Mouse (Mus musculus) forebrain, postnatal 0 days (tissue): ENCODE data around the gene Olfr530. TPM values are rescaled to one million over a fixed set of nuclear protein-coding genes. Genes with fewer than 3 reads are reported as not detected.

Experiments used
- ATAC-seq: fragments of 200-750 bp; cut with Nextera tagmentation; 2 replicates; pipeline ENCODE4 v1.8.0; 2017; ENCODE audit warnings: mild to moderate bottlenecking, moderate library complexity
- DNase-seq: peaks from one replicate; pipeline ENCODE4 v3.0.0-alpha.2; 2015
- H3K27ac ChIP-seq: fragments of 300-500 bp; sonication (generic); 2 replicates; pipeline ENCODE4 v1.5.1; 2014; ENCODE audit warnings: low read depth, mild to moderate bottlenecking, antibody characterized with exemption, low read length, moderate library complexity, mixed read lengths
- H3K27me3 ChIP-seq: fragments of 300-500 bp; sonication (generic); 2 replicates; pipeline ENCODE4 v1.6.1; 2014; ENCODE audit warnings: mild to moderate bottlenecking, low read length, mixed read lengths; ENCODE audit not compliant: insufficient read depth
- H3K36me3 ChIP-seq: fragments of 300-500 bp; sonication (generic); 2 replicates; pipeline ENCODE4 v1.6.1; 2014; ENCODE audit warnings: mild to moderate bottlenecking, moderate library complexity; ENCODE audit not compliant: insufficient read depth
- H3K4me1 ChIP-seq: fragments of 300-500 bp; sonication (generic); 2 replicates; pipeline ENCODE4 v1.6.1; 2014; ENCODE audit warnings: antibody characterized with exemption; ENCODE audit not compliant: insufficient read depth
- H3K4me2 ChIP-seq: fragments of 300-500 bp; sonication (generic); 2 replicates; pipeline ENCODE4 v1.6.1; 2014; ENCODE audit warnings: low read depth, mild to moderate bottlenecking, moderate library complexity
- H3K4me3 ChIP-seq: fragments of 300-500 bp; sonication (generic); 2 replicates; pipeline ENCODE4 v1.5.1; 2014; ENCODE audit warnings: low read depth, low read length, mixed read lengths
- H3K9ac ChIP-seq: fragments of 300-500 bp; sonication (generic); 2 replicates; pipeline ENCODE4 v1.6.1; 2014; ENCODE audit warnings: mild to moderate bottlenecking
- H3K9me3 ChIP-seq: fragments of 300-500 bp; sonication (generic); 2 replicates; pipeline ENCODE4 v1.6.1; 2016; ENCODE audit warnings: low read length
- CTCF ChIP-seq: sonication (generic); IDR thresholded peaks from 2 replicates; pipeline ENCODE4 v1.5.1; 2016; ENCODE audit warnings: antibody characterized with exemption, control low read depth, low read depth
- WGBS: fragments of 180-500 bp; shearing (Covaris S2); extraction: QIAGEN DNeasy Blood & Tissue Kit; methylation state at CpG from one replicate; pipeline ENCODE4 v1.1.7; 2014; 5-methylcytosine and 5-hydroxymethylcytosine counted together
- polyA plus RNA-seq: library from polyadenylated mRNA; unstranded; fragments of >200 nt; fragmentation: Nextera tagmentation; extraction: Ambion mirVana; gene quantifications from 2 replicates; pipeline ENCODE4 v1.2.1, GENCODE M21; 2015
- total RNA-seq: library from RNA; depleted of rRNA; stranded (reverse); fragments of >200 nt; gene quantifications from 2 replicates; pipeline ENCODE4 v1.2.3, GENCODE M21; 2014; rRNA removed

Olfr530 gene
- total RNA-seq (not detected in 2 replicates), polyA plus RNA-seq (not detected in 2 replicates)

DNA sequence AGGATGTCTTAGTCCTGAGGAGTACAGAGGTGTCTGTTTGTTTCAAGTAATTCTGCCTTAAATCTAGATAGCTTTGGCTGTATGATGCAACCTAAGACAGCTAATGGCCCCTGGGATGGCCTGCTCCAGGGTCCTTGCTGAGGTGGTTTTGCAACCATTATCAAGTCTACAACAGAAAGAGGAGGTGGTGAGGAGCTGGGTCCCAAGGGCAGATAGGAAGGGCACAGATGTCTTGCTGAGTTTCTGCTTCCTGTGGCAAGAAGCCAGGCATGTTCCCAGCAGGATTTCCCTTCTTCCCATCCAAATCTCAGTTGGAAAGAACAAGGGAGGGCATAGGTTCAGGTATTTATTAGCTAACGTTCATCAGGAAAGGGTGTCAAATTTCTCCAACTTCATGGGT is at the start of gene Olfr530:
Gene Olfr530 (minus strand): TSS at position 101 of the 400 bp plus-strand sequence.
- H3K4me3 ChIP-seq = no peak within 1 kb of the TSS
- ATAC-seq (no peak), DNase-seq (no peak)
- no peaks in the 10 kb centered on the region for H3K4me1 ChIP-seq
- no peak within 1 kb of the TSS for H3K4me2 ChIP-seq
- H3K36me3 ChIP-seq = no peaks in the 10 kb centered on the region
- H3K9me3 ChIP-seq = no peaks in the 10 kb centered on the region
- H3K9ac ChIP-seq = no peak within 1 kb of the TSS
- H3K27me3 ChIP-seq = no peaks in the 10 kb centered on the region
- no peak within 1 kb of the TSS for H3K27ac ChIP-seq
- 53% methylated on average over 1 of the region's 1 CpGs for whole genome bisulfite sequencing
- no peak for TF ChIP-seq CTCF

DNA sequence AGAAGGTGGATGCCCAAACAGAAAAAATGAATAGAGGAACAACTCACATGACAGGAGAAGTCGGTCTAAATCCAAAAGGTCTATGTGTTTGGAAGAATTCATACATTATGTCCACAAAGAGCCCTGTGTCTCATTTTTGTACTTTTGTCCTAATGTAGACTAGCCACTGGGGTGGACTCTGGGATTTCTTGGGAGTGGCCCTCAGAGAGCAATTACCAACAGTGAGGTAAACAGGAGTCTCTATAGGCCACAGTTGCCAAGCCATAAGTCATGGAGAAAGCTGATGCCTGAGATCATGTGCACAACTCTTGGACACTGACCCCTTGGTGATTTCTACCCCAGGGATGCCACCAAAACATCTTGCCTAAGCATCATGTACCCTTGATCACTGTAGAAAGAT is 45.4 kb upstream of the Olfr530 start, which contains the start of gene Olfr532:
Gene Olfr532 (minus strand): TSS at position 101 of the 400 bp plus-strand sequence.
- no peaks in the 10 kb centered on the region for H3K36me3 ChIP-seq
- no peaks in the 10 kb centered on the region for H3K4me1 ChIP-seq
- no peak for DNase-seq
- H3K4me3 ChIP-seq = no peak within 1 kb of the TSS
- no peaks in the 10 kb centered on the region for H3K9me3 ChIP-seq
- no peak for ATAC-seq
- H3K27ac ChIP-seq = no peak within 1 kb of the TSS
- WGBS = 97% methylated on average over 1 of the region's 1 CpGs
- H3K27me3 ChIP-seq = no peaks in the 10 kb centered on the region
- H3K9ac ChIP-seq = no peak within 1 kb of the TSS
- no peak within 1 kb of the TSS for H3K4me2 ChIP-seq
- TF ChIP-seq CTCF = no peak

DNA sequence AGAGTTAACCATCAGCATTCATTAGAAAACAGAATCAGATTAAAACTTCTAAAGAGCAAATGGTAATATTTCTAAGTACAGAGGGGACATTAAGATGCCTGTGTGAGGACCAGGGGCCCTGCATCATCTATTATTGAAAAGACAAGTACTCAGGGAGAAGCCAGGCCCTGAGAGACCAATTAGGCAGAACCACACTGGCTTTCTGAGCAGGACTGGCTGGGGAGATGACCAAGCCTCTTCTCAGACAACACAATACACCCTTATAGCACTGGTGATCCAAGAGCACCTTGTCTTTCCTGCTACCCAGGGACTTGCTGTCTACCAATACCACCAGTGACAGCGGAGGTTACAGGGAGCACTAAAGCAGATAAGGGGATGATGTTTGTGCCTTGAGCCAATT is 26.7 kb upstream of the Olfr530 start, which contains the start of gene Olfr531:
Gene Olfr531 (minus strand): TSS at position 101 of the 400 bp plus-strand sequence.
- H3K27me3 ChIP-seq = no peaks in the 10 kb centered on the region
- no peak within 1 kb of the TSS for H3K4me3 ChIP-seq
- 88% methylated on average over 1 of the region's 1 CpGs for WGBS
- TF ChIP-seq CTCF = no peak
- H3K4me1 ChIP-seq = no peaks in the 10 kb centered on the region
- H3K27ac ChIP-seq = no peak within 1 kb of the TSS
- no peaks in the 10 kb centered on the region; the same call in 1 of the 2 replicates for H3K9me3 ChIP-seq
- H3K36me3 ChIP-seq = no peaks in the 10 kb centered on the region
- H3K9ac ChIP-seq = no peak within 1 kb of the TSS
- H3K4me2 ChIP-seq = no peak within 1 kb of the TSS
- DNase-seq = no peak
- ATAC-seq = no peak

DNA sequence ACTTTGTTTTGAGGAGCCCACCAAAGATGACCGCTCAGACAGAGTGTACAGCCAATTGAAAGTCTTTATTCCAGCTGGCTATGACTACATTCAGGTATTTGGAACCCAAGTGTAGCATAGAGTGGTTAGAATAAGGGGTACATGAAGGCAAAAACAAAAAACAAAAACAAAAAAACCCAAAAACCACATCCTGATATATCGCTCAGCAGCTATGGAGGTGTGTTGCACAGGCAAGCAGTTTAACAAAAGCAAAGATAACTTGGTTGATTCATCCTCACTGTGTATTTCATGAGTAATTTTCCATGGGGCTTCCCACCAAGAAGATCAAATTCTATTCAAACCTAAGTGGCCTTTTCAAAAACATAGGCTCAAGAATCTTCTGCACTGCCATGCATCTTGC is 780 bp upstream of the Olfr530 start:
- no peak for TF ChIP-seq CTCF
- H3K9me3 ChIP-seq = no peaks in the 10 kb centered on the region
- H3K9ac ChIP-seq = no peak overlapping the region
- ATAC-seq (no peak), DNase-seq (no peak)
- H3K4me2 ChIP-seq = no peak overlapping the region
- no peaks in the 10 kb centered on the region for H3K4me1 ChIP-seq
- 95% methylated on average over 2 of the region's 2 CpGs for WGBS
- no peak overlapping the region for H3K4me3 ChIP-seq
- H3K36me3 ChIP-seq = no peaks in the 10 kb centered on the region
- no peaks in the 10 kb centered on the region for H3K27me3 ChIP-seq
- no peak overlapping the region for H3K27ac ChIP-seq

DNA sequence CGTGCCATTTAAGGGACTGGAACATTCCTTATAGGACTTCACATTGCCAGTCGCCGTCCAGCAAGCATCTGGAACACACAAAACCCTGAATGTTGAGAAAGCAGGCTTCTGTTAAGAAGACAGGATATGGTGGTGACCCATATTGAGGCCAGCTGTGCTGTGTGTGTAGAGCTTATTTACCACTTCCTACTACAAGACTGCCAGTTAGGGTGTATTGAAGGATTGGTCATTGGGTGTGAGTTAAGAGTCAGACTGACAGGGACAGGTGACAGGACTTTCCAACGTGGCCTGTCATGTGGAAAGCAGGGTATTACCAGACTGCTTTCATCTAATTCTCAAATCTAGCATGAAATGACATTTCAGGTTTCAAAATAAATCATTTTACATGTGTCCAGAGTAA is 1.8 kb downstream of the Olfr530 start:
- no peak for TF ChIP-seq CTCF
- no peaks in the 10 kb centered on the region for H3K36me3 ChIP-seq
- no peak for ATAC-seq
- H3K4me3 ChIP-seq = no peak overlapping the region
- no peak overlapping the region for H3K4me2 ChIP-seq
- no peak for DNase-seq
- H3K9me3 ChIP-seq = no peaks in the 10 kb centered on the region
- H3K9ac ChIP-seq = no peak overlapping the region
- H3K27me3 ChIP-seq = no peaks in the 10 kb centered on the region
- 81% methylated on average over 4 of the region's 4 CpGs for WGBS
- H3K4me1 ChIP-seq = no peaks in the 10 kb centered on the region
- H3K27ac ChIP-seq = no peak overlapping the region

DNA sequence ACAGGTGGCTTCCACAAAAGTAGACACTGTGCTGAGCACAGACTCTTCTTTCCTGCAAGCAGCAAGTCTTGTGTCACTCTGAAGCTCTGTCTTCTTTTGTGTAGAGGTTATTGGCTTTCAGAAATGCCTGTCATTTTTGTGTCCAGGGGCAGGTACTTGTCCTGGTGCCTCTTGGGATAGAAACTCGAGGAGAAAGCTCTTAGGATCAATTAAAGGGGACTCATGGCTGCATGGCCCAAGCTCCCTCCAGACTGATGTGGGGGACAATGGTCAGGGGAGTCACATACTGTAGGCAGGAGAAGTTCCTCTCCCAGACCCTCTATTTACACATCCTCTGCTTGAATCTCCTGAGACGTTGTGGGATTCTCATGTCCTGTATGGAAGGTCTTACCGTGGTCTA is 14.6 kb downstream of the Olfr530 start, which contains the start of gene Olfr60:
Gene Olfr60 (minus strand): TSS at position 101 of the 400 bp plus-strand sequence.
- Histone ChIP-seq H3K27ac (no peak within 1 kb of the TSS), H3K36me3 (no peaks in the 10 kb centered on the region), H3K4me2 (no peak within 1 kb of the TSS), H3K27me3 (no peaks in the 10 kb centered on the region), H3K4me3 (no peak within 1 kb of the TSS), H3K9me3 (no peaks in the 10 kb centered on the region), H3K4me1 (no peaks in the 10 kb centered on the region), H3K9ac (no peak within 1 kb of the TSS)
- no peak for DNase-seq
- WGBS = 66% methylated on average over 3 of the region's 3 CpGs
- TF ChIP-seq CTCF = no peak
- ATAC-seq = no peak

DNA sequence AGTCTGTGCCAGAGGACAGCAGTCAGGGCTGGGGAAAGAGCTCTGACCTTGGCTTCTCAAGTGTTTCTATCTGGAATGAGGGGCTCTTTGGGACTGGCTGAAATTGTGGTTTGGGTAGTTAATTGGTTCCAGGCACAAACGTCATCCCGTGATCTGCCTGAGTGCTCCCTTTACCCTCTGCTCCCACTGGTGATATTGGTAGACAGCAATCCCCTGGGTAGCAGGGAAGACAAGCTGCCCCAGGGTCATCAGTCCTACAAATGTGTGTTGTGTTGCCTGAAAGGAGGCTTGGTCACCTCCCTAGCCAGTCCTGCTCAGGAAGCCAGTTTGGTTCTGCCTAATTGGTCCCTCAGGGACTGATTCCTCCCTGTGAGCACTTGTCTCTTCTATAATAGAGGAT is 42.4 kb downstream of the Olfr530 start, which contains the start of gene Olfr527:
Gene Olfr527 (plus strand): TSS at position 301 of the 400 bp plus-strand sequence.
- Histone ChIP-seq H3K4me3 (no peak within 1 kb of the TSS), H3K9me3 (no peaks in the 10 kb centered on the region), H3K36me3 (no peaks in the 10 kb centered on the region), H3K4me2 (no peak within 1 kb of the TSS), H3K4me1 (no peaks in the 10 kb centered on the region), H3K27ac (no peak within 1 kb of the TSS), H3K9ac (no peak within 1 kb of the TSS), H3K27me3 (no peaks in the 10 kb centered on the region)
- 70% methylated on average over 2 of the region's 2 CpGs for WGBS
- no peak for ATAC-seq
- no peak for DNase-seq
- no peak for TF ChIP-seq CTCF
